Mouse (Mus musculus): ENCODE results near the gene Haspin.
A peak's percentile ranks its signal among the peaks of the same experiment; 100 is the strongest.

Gene Haspin

DNA sequence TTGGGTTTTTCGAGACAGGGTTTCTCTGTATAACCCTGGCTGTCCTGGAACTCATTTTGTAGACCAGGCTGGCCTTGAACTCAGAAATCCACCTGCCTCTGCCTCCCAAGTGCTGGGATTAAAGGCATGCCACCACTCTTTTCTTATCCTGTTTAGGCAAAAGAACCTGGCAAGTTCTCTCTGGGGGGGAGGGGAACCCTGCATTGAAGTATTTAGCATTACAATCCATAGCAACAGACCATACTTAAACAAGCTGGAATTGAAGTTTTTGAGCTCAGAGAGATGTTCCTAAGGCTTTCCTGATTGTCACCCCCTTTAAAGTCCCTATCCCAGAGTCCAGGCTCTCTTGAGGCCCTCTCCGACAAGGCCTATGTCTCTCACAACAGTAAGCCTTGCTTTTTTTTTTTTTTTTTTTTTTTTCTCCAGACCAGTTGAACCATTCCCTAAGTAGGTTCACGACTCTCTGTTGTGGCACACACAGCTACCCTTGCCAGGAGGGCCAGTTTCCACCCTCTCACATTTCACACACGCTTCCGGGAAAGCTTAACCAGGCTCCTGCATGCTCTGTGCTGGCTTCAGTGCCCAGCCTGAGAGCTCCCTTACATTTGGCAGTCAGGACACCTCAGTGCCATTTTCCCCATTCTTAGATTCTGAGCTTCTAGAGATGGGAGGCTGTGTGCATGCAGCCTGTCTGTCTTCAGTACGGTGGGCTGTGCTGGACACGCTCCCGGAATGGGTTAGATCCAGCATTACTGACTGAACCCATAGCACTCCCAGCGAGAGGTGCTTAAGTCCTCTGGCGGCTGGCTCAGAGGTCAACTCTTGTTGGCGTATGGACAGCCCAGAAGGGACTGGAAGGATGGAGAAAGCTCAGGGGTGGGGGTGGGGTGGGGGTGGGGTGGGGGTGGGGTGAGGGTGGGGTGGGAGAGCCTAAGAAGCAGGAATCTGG lies 8.2 kb upstream of the Haspin start:
- no peak for DNase-seq (ENCODE audit: low spot score in 2 of 2)

DNA sequence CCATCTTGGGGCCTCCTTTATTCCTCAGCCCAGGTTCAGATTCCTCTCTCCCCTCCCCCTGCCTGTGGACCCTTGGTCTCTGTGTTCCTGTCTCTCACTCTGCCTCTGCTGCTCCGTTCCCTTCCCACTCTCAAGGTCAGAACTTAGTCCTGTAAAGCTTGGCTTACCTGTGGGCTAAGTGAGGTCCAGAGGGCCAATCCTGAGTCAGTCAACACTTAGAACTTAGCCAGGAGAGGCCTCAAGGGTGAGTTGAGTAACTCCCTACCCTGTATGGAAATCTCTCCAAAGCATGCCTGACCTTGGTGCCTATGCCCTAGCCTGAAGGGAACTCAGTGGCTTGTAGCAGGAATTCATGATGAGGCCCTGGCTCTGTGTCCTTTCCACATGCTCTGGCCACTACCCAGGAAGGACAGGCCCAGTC lies 6.2 kb upstream of the Haspin start:
- DNase-seq (ENCODE audit: low spot score in 2 of 2), result no peak

DNA sequence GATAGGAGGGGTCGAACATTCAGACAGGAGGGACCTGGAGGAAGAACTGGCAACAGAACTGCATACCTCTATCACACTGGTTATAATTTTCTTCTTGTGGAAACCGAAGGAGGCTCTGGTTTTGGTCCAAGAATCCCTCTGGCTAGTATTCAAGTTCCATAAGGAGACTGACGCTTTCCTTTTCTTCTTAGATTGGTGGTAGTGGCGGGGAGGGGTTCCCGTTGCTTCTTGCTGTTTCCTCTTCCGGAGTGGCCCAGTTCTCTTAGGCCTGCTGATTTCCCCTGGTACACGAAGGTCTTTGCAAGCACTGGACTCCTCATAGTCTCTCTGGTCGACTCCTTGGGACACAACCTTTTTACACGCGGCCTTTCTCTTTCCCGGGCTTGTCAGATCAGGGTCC lies 978 bp downstream of the Haspin start:
- DNase-seq (ENCODE audit: low spot score in 2 of 2), result no peak

DNA sequence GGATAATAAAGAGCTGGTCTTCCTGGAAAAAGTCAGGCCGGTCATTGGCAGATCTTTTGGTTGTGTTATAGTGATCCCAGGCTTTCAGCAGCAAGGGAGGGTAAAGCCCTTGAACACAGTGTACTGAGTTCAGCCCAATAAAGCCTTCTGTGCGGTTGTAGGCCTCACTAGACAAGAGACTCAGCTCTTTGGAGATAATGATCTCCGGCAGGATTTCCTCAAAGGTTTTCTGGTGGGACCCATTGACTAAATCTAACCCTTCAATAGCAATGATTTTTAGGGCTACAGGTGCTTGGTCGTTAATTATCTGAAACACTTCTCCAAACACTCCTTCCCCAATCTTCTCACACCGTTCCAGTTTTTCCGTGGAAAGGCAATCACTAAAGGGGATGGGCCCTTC lies 1.5 kb downstream of the Haspin start:
- no peak for DNase-seq (ENCODE audit: low spot score in 2 of 2)

DNA sequence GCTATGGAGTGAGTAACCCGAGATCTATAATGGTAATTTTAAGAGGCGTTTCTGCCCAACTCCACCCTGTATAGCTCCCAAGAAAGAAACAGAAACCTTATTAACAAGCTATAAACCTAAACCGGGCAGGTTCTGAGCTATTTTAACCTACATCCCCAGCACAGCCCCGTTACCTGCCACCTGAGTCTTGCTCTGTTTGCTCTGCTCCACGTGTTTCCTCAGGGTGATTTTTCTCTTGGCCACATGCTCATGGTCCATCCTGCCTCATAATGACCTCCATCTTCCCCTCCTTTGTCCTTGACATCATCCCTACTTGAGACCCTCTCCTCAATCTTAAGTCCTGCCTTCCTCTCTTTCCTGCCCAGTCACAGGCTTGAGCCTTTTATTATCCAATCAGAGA lies 3.9 kb downstream of the Haspin start:
- no peak for DNase-seq (ENCODE audit: low spot score in 2 of 2)

DNA sequence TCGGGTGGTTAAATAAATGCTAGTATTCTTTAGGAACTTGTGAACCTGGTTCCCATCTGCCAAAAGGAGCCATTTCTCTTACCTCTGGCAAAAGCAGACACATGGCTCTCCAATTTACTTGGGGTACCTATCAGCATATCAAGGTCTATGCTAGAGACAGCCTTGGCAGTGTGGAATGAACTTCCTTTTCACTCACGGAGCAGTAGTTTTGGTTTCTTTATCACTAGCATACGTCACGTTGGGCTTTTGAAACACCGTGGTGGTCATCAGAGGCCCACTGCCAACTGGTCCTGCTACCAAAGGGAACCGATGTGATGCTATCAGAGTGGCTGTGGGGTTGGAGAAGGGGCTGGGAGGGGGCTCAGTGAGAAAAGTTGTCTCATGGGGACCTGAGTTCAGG lies 5.1 kb downstream of the Haspin start:
- no peak for DNase-seq (ENCODE audit: low spot score in 2 of 2)

DNA sequence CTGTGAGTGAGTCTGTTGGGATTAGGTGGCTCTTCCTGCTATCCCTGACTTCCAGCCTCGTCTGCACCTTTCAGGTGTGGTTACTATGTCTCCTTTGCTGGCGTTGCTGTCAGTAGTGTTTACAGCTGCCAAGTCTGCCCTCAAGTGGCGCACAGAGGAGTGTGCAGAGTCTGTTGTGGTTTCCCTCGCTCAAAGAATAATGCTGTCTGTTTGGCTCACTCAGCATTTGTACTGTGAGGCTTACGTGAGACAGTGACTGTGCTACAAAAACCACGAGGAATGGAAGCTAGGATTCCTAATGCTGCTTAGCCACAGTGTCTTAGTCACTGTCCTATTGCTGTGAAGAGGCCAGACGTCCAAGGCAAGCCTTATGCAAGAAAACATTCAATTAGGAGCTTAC lies 7.1 kb downstream of the Haspin start:
- DNase-seq (ENCODE audit: low spot score in 2 of 2), result peak; percentile 40 to 43

DNA sequence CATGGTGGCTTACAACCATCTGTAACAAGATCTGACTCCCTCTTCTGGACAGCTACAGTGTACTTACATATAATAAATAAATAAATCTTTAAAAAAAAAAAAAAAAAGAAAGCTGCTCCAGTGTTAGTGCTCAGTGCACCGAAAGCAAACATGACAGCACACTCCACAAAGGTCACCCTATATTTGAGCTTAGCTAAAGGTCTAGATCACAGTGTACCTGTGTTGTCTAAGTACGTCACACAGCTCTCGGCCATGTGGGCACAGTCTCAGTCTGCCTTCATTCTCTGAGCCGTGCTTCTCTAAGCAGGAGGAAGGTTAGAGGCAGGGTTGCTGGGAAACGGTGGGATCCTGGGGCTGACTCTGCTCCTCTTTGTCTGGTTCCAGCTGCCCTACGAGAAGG lies 11.6 kb downstream of the Haspin start:
- DNase-seq (ENCODE audit: low spot score in 2 of 2), result no peak

DNA sequence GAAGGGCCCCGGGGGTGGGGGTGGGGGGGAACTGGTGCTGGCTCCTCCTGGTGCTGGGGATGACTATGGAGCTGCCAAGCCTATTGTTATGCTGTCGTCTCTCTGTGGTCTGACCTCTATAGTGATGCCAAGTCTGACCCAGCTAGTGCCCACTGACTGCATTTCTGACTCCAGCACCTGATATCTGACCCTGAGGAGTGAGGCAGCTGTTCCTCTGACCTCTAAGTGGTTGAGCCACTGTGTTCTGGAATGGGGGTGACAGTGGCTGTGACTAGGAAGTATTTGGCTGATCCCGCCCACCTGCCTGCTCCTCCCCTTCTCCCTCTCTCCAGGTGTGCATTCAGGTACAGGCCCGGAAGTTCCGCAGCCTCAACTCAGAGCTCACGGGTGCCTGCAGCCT lies 26.7 kb downstream of the Haspin start:
- no peak for DNase-seq (ENCODE audit: low spot score in 2 of 2)

DNA sequence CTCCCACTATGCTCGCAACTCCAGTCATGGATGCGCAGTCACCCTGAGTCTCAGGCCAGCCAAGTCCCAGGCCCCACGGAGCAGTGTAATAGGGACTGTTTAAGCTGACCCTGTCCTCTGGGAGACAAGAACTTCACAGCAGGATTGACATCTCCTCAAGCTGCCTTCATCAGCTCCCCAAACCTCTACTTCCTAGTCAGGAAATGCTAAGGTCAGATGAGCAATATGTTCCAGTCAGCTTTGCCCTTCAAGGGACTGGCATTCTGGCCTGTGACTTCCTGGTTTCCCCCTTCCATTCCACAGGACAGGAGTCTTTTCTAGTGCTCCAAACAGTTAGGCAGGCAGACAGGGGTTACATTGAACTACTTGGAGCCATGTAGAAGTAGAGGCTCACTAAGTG lies 28.2 kb downstream of the Haspin start:
- no peak for DNase-seq (ENCODE audit: low spot score in 2 of 2)

DNA sequence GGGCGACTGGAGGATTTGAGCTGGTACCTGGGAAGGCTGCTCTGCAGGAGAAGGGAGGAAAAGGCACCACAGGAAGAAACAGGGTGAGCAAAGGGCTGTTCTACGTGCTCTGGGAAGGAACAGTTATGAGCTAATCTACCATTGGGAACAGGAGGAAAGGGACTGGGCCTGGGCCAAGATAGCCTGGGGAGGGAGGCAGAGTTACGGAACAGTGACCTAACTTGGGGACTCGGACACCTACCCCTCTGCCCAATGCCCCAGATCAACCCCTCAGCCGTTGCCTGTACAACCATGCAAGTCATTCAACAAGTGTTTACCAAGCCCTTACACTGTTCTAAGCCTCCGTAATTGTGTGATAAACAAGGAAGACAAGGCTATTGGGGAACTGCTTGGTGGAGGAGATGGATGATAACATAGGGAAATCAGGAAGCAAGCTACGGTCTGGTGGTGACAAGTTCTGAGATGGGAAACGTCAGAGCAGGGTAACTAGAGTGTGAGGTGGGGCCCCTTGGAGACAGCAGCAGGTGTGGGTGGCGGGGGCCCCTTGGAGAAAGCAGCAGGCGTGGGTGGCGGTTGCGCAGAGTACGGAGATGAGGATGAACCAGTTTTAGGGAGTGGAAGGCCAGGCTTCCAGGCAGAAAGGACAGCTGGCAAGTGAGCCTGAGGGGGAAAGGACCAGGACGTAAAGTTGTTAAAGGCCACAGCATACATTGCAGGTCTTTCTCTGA lies 29.0 kb downstream of the Haspin start:
- DNase-seq (ENCODE audit: low spot score in 2 of 2), result no peak

DNA sequence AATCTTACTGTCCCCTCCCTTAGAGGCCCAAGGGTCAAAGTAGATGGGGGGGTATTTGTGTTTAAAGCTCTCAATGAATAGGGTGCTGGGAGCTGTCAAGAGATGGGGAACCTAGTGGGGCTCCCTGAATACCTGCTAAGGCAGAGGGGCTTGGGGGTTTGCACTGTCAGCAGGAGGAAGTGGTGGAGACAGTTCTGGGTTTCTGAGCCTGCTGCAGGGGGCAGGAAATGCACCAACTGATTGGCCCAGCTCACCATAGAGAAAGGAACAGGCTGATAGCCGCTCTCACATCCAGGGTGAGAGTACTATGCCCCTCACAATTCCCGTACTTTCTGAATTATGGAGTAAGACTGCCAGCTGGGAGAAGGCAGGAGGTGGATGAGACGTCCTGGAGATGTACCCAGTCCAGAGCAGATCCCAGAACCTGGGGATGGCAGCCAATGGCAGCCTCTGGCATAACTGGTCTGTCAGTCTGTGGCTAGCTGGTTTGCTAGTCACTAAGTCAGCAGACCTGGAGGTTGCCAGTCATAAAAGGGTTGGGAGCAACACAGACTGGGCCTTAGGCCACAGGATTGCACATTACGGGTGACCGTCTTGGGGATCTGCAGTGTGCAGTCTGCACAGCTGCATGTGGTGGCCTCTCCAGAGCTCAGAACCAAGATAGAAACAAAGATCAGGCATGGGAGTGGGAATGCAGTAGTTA lies 29.7 kb downstream of the Haspin start:
- no peak for DNase-seq (ENCODE audit: low spot score in 2 of 2)

DNA sequence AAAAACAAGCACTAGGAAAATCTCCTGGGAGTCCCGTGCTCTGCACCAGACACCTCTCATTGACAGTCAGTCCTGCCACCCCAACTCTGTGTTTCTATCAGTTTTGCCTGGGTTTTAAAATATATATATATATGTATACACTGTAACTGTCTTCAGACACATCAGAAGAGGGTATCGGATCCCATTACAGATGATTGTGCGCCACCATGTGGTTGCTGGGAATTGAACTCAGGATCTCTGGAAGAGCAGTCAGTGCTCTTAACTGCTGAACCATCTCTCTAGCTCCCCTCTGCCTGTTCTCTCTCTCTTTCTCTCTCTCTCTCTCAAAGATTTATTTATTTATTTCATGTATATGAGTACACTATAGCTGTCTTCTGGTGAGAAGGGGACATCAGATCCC lies 30.7 kb downstream of the Haspin start:
- peak; percentile 74 to 77 for DNase-seq (ENCODE audit: low spot score in 2 of 2)

DNA sequence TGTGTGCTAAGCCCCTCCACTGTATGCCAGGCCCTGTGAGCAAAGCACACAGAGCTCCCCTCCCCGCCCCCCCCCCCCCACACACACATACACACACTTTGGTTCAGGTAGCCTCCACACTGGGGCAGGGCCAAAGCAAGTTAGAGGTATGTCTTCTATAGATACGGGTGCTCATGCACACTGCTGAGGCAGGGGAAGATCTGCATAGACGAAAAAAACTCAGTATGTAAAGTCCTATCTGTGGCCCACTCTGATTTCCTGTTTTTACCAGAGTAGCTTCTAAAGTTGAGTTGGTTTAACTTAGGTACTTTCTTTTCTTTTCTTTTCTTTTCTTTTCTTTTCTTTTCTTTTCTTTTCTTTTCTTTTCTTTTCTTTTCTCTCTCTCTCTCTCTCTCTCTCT lies 32.8 kb downstream of the Haspin start:
- DNase-seq (ENCODE audit: low spot score in 2 of 2), result no peak

DNA sequence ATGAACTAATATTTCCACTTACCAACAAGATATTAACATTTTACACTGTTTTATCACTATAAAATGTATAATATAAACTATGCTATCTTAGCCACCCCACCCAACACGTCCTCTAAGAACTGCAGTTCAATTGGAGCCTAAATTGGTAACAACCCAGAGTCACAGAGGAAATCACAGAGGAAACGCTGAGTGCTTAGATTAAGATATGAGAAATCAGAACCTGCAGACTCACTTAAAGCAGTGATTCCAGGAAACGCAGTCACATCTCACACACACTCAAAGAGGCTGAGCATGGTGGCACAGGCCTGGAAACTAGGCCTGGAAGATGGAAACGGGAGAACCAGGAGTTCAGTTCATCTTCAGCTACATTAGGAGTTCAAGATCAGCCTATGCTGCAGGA lies 36.8 kb downstream of the Haspin start:
- DNase-seq (ENCODE audit: low spot score in 2 of 2), result no peak

DNA sequence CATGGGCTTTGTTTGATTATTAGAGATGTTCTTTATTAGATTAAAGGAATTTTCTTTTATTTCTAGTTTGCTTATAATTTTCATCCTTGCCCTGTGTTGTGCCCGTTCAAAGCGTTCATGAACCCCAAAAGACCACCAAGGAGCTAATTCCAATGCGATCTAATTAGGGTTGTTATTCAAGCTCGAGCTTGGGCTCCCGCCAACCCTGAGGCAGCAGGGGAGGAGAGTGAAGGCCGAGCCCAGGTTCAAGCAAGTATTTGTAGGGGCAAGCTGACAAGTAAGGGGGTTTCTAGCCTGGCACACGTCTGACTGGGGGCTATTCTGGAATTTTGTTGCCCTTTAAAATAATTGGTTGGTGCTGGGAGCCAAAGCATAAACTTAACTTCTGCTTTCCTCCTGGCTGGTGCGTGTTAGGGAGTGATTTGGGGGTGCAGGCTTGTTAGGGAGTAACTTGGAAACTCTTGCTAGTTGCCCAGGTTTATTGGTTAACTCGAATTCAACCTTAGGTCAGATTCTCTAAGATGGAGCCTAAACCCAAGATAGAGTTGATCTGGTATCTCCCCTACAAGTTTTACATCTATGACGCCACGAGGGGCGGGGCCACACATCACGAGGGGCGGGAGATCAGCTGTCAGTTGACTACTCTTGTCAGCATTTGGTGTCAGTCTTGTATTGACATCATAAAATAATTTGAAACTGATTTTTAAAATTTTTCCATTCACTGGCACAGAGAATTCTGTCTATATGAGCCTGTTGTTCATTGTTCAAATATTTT lies 37.9 kb downstream of the Haspin start:
- no peak for DNase-seq (ENCODE audit: low spot score in 2 of 2)

DNA sequence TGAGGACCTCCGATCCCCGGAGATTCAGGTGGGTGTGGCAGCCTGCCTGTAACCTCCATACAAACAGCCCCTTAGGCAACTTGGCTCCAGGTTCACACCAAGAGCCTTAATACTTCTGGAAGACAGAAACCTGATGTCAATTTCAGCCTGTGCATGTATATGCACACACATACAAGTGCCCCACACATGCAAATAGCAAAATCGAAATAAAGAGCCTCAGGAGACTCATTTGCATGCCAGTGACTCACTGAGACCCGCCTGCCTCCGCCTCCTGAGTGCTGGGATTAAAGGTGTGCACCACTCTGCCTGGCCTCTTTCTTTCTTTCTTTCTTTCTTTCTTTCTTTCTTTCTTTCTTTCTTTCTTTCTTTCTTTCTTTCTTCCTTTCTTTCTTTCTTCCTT lies 39.2 kb downstream of the Haspin start:
- DNase-seq (ENCODE audit: low spot score in 2 of 2), result no peak

DNA sequence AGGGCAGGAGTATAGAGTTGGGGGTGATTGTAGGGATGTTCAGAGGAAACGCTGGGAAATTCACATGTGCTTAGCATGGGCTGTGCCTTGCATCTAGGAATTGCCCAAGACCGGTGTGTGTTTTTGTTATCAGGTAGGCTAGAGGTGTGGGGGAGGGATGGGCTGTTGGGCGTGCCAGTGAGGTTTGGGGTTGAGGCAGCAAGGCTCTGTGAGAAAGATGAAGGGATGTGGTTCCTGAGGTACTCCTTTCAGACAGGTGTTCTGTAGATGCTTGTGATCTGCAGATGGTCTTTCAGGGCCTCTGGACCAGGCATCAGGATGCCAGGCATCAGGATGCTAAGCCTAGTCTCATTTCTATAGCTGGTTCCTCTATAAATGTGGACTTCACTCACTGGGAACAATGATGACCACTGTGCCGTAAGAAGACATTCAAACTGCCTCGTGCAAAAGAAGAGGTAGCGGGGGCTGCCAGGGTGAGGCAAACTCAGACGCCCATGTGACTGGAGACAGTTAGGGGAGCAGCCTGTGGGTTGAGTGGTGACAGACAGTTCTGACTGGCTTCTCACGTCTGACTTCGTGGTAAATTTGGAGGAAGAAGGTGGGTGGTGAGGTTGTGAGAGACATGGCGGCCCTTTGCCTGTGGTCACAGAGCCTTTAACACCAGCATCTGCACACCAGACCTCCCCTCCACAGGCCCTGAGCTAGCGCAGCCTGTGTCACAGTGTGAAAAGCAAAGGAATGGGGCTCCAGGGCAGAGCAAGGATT lies 43.7 kb downstream of the Haspin start:
- DNase-seq (ENCODE audit: low spot score in 2 of 2), result no peak

DNA sequence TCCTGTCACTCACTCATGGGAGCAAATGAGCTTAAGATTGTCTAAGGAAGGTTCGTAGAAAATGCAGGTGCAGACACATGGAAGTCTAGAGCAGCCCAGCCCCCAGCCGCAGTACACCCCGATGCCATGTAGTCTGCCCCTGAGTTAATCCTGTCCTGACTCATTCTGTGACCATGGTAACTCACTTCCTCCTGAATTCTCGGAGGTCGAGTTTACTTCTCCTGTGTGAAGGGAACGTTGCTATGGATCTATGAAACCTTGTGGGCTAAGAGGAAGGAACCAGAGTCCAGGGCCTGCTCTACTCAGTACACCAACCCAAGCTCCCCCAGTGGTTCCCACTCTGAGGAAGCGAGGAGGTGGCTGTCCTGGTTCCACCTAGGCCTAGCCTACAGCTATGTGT lies 45.2 kb downstream of the Haspin start:
- no peak for DNase-seq (ENCODE audit: low spot score in 2 of 2)

DNA sequence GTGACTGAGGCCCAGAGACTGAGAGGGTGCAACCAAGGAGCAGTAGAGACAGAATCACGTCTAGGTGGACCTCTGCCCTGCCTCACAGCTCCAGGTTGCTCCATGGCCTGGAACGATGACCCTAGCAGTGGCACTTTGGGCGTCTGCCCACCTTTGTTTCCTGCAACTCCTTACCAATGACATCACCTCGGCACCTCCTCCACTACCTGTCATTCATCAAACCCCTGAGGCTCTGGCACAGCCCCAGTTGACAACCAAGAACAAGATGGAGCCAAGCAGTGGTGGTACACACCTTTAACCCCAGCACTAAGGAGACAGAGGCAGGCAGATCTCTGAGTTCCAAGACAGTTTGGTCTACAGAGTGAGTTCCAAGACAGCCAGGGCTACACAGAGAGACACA lies 46.0 kb downstream of the Haspin start:
- no peak for DNase-seq (ENCODE audit: low spot score in 2 of 2)

DNA sequence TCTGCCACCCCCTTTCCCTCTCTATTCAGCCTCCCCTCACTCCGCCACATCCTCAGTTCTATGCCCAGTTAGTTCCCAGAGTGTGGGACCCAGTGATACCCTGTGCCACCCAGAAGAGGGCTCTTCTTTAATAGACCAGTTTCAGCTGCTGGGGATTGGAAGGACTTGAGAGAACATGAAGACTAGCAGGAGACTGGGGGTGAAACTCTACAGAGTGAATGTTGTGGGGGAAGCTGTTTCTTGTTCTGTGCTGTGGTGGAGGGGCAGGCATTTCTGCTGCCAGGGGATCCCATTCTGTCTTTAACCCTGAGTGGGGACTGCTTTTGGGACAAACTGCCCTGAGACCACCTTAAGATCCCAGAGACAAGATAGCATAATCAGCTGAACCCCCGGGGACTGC lies 47.3 kb downstream of the Haspin start:
- no peak for DNase-seq (ENCODE audit: low spot score in 2 of 2)

Measured in right cerebral cortex, adult 2 months (tissue).